Mouse (Mus musculus) brain, embryonic 18.5 days (tissue): Measurements from ENCODE around the gene Strn.

Experiments used
- DNase-seq: peaks from one replicate; pipeline ENCODE4 v3.0.0-alpha.2; 2012; ENCODE audit warnings: low read depth, low spot score

Gene Strn

DNA sequence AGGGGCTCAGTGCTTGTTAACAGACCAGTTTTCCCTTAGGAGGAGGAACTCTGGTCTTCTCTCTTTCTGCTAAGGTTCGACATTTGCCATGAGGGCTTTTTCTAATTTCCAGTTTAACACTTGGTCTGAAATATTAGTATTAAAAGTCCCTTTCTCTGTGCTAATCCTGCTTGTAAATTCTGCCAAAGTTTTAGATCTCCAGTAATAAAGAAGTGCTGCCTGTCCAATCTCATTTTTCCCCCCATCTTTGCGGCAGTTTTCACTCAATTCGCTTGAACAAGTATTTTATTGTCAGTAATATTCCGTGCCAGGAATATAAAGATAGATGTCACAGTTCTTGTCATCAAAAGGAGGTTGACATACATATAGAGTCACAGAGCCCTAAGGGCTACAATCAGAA, at the start of gene Strn:
Gene Strn, minus strand, starts transcription at position 101 of the 400 bp plus-strand sequence.
- DNase-seq: peak; percentile 4

DNA sequence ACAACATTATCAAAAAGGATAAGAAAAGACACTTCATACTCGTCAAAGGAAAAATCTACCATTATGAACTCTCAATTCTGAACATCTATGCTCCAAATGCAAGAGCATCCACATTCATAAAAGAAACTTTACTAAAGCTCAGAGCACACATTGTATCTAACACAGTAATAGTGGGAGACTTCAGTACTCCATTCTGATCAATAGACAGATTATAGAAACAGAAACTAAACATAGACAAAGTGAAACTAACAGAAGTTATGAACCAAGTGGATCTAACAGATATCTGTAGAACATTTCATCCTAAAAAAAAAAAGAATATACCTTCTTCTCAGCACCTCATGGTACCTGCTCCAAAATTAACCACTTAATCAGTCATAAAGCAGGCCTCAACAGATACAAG, 41.8 kb upstream of the Strn start:
- DNase-seq: no peak

DNA sequence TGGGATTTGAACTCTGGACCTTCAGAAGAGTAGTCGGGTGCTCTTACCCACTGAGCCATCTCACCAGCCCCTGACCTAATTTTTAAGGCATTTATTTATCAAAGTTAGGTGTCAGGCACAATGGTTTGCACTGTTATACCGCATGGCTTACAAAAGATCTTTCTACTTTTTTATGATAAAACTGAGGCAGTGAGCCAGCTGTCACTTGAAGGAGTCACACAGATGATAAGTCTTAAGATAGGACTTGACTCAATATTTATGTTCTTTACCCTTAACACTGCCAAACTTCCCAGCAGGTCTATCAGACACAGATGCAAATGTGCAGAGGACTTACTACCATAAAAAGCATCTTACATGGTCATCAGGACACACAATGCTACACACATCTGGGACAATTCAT, 35.3 kb upstream of the Strn start:
- DNase-seq: no peak

DNA sequence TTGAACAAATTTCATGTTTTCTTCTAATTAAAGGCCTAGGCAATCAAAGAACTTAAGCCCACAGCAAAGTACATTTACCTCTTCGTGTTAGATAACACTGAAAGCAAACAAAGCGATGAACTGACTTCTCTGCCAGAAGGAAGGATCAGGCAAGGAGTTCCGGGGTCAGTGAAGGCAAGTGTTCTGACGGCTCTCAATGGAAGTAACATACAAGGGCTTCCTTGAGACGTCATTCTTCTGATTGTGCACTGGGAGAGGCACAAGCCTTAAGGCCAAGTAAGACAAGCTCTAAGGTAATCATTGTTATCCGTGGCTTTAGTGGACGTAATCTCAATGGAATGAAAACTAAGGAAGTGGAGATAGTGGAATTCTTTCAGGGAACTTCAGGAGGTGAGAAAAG, 33.9 kb upstream of the Strn start:
- no peak for DNase-seq

DNA sequence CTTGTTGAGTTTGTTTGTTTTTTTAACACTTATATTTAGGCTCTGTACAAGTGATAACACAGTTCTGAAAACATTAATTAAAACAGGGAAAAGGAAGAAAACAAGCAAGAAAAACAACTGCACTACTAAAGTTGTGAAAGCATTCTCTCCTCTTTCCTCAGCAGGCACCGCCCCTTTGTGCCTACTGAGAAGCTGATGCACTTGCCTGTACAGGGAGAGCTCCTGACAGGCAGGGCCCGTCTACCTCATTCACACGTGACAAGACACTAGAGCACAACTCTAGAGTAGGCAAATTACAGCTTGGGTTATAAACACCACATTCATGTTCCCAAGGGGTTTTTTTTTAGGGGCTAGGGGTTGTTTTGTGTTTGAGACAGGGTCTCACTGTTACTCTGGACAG, 32.3 kb upstream of the Strn start:
- no peak for DNase-seq

DNA sequence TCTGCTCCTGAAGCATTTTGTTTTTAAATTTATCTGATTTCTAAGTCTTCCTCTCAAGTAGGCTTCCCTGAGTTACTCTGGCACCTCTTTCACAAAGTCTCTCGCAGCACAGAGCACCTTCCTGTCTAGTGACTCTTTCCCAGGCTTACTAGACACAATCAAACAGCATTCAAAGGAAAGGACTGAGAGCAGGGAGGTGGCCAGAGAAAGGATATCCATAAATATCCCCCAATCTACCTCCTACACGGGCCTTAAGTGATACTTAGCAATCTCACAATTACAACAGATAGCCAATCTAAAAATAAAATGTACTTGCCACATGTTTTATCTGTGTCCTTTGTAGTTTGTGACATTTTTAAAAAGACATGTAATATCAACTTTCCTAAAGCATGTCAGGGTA, 31.9 kb upstream of the Strn start:
- DNase-seq: no peak

DNA sequence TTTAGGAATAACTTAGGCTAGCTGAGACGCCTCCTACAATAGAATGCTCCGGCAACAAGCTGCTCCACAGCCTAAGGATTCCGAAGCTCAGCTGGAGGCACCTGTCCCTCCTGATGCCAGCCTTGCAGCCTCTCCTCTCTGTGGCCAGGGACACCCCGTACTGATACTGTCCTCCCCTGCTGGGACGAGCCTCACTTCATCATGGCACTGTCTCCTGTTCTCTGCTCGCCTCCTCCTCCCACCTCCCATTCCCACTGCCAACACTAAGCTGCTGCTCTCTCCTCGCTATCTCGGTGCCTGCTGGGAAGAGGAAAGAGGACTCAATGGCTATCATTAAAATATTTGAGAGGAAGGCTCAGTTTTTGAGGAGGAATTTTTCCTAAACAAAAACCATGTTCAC, 30.6 kb upstream of the Strn start:
- no peak for DNase-seq

DNA sequence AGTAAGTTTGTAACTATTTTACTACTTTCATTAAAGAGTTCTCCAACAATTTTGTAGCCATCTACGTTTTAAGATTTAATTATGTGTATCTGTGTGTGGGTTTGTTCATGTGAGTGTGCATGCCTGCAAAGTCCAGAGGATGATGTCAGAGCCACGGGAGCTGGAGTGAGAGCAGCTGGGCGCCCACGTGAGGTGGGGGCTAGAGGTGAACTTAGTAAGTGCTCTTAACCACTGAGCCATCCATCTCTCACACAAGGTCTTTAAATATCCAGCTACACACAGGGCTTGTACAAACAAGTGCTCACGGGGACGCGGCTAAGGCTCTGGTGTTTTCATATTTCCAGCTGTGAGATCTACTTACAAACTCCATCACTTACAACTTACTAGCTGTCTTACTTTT, 29.1 kb upstream of the Strn start:
- DNase-seq: no peak

DNA sequence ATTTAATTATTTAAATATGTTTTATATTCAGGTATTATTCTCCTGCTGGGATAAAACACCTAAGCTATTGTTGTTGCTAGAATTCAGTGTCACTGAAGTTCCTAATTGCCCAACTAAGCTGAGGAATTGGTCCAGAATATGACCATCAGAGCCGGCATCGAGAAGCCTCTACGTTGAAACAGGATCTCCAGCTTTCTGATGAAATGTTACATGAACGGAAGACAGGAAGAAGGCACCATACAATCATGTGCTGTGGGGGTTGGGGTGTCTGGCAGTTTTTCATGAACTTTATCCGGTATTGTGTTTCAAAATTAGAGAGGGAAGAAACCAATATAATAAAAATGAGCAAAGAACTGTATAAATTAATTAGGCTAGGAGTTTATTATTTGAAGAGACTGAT, 26.3 kb upstream of the Strn start:
- no peak for DNase-seq

DNA sequence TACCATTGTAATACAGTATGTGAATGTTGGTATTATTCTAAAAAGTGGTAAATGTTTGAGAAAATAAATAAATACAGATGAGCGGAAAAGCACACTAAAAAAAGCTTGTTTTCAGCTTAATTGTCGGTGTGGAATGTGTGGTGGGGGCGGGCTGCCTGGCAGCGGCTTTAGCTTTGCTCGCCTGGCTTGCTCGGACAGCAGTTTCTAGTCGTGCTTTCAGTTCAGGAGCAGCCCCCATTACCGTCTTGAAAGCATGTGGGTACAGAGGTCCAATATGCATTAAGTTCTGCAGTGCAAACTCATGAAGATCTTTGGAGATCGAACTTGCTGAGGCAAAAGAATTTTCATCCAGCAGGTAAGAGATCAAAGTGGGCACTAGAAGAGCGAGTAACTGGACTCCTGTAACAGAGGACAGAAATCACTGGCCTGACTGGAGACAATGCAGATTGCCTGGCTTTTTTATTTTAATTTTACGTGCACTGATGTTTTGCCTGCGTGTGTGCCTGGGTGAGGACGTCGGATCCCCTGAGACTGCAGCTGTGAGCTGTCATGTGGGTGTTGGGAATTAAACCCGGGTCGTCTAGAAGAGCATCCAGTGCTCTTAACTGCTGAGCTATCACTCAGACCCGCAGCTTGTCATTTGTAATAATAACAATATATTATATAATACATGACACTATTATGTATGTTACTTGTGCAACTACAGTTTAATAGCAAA, 16.1 kb upstream of the Strn start:
- no peak for DNase-seq

DNA sequence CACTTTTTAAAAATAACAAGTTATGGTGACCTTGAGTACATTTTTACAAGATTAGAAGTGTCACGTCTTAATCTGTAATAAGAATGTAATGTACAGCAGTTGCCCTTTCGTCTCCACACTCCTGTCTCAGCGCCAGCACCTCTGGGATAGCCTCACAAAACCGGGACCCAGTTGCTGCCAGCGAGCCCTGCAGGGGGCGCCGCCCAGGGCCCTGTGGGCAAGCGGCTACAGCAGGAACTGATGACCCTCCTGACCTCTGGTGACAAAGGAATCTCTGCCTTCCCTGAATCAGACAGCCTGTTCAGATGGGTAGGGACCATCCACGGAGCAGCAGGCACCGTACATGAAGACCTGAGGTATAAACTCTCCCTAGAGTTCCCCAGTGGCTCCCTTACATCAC, 15.1 kb upstream of the Strn start:
- DNase-seq: no peak

DNA sequence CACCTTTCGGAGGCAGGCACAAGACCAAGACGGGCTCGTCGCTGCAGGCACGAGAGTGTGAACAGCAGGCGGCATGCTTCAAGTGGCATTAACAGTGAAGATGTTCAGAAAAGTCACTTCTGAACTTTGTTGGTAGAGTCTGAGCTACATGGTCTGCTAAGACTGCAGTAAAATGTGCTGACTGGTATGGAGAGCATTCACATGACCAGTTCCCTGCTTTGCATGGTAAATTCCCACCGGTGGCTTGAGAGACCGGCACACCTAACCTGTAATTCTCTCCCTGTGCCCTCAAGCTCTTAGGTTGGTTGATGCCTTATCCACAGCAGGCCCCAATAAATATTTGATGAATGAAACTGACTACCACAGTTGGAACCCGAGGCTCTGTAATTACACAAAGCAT, 11.4 kb upstream of the Strn start:
- no peak for DNase-seq

DNA sequence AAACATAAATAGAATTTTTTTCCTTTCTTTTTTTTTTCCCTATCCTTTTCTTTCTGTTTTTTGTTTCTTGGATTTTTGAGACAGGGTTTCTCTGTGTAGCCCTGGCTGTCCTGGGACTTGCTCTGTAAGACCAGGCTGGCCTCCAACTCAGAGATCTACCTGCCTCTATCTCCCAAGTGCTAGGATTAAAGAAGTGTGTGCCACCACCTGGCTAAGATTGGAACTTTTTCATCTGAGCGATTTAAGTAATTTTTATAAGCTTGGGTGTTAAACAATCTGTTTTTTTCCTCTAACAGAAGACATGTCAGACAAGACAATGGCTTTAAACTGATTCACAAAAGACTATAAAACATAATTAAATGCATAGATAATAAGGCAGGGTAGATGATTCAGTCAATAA, 1.4 kb upstream of the Strn start:
- DNase-seq: no peak

DNA sequence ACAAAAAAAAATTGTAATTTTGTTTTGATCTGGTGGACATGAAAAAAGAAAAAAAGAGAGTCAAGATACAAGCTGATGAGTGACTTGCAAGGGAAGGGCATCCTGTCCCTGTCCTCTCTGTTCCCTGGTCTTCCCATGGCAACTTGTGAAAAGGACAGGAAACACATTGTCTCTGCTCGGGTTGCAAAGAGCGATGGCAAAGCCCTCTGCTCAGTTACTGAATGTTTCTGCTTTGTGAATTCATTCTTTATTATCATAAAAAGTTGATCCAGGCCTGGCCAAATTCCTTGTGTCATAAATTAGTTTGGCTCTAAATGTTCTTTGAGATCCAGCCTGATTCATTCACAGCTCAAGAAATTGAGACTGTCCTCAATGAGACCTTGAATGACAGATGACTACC, 775 bp upstream of the Strn start:
- no peak for DNase-seq

DNA sequence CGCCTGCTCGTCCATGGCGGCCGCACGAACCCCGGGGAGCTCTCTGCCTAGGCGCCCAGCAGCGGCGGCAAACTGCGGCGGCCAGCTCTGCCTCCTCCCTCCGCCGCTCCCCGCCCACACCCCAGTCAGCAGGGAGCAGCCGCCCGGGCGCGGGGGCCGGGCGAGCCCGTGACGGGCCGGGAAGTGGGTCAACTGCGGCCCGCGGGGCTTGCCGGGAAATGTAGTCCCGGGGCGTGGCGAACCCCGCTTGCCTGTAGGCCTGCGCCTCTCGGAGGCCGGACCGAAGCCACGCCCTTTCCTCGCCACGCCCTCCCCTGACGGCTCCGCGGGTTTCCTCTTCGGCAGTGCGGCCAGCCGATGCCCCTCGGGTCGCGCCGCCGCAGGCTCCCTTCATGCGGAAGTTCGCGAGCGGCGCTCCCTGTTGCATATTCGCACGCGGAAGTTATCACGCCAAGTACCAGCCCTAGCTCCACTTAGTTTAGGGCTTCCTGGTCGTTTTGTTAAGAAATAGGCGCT, 465 bp downstream of the Strn start:
- DNase-seq: peak; percentile 87

DNA sequence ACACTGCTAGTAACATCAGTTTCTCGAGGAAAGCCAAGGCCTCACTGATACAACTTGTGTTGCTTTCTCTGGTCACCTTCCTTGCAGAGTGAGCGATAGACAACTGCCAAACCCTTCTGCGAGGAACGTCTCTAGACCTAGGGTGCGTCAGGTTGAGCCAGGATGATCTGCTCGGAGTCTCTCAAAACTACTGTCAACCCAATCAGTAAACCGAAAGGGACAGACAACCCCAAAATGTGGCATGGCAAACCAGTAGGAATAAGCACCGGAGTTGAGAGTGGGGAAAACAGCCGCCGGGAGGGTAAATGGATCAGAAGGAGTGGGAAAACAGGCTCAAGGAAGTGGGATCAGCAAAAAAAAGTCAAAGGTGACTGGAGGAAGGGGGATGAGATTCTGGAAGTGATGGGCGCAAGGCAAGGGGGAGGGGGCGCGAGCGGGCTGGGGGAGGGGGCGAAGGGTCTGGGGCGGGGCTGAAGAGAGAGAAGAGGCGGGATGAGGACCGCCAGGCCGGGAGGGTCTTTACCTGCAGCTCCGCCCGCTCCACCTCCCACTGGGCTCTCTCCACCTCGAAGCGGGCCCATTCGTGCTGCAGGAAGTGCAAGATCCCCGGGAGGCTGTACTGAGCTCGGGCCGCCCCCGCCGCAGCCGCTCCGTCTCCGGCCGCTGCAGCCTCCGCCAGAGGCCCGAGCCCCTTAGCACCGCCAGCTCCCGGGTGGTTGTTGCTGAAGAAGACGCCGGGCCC, 1.1 kb downstream of the Strn start:
- DNase-seq: peak; percentile 6

DNA sequence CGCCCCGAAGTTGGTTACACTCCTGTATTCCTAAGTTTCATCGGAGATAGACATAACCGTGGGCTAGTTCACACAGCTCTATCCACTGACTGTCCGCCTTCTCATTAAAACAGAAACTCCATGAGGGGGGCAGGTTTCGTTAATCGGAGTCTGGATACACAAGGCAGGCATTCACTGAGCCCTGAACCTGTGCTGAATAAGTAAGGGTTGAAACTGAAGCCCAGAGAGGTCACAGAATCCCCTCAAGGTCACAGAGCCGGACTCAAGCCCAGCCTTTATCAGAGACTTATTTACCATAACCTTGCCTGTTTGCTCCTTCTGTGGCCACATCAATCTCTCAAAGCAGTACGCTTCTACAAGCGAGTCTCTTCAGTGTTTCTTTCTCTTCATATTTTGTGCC, 2.2 kb downstream of the Strn start:
- no peak for DNase-seq

DNA sequence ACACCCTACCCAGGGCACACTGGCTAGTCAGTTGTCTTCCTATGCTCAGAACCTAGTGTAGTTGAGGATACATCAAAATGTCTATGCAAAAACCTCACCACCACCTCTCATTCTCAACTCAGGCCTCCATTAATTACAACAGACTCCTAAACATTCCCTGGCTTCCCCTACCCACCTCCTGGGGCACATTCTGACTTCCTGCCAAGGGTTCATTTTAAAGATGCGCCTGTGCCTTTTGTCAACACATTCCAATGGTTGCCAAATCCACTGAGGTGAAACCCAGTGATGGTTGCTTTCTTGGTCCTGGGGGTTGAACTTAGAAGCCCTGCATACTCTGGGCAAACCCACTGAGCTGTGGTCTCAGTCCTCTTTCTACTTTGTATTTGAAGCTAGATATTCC, 4.9 kb downstream of the Strn start:
- no peak for DNase-seq

DNA sequence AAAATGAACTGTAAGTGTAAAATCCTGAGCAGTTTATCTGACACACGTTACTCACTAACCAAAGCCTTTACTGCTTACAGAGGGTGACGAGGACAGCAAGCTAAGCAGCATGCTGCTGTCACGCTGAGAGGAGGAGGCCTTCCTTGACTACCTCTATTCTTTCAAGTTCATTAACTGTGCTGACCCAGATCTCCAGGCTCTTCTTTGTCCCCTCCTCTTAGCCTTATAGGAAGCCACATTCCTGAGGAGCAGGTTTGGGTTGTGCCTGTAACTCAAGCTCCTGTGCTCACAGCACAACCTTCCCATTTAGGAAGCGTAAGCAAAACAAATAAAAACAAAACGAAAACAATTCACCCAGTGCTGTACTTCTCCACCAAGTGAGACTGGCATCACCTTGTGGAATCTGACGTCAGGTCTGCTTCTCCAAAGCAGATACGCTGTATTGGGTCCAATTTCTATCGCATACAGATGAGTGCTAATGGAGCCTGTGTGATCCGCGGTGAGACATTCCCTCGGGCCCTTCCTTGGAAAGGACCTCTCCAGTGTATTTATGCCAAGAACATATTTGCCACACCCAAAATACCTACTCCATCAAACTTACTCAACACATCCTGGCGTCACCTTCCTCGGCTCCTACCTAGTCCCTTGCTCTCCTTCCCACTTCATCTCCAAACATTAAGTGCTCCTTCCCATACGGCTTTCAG, 10.1 kb downstream of the Strn start:
- no peak for DNase-seq

DNA sequence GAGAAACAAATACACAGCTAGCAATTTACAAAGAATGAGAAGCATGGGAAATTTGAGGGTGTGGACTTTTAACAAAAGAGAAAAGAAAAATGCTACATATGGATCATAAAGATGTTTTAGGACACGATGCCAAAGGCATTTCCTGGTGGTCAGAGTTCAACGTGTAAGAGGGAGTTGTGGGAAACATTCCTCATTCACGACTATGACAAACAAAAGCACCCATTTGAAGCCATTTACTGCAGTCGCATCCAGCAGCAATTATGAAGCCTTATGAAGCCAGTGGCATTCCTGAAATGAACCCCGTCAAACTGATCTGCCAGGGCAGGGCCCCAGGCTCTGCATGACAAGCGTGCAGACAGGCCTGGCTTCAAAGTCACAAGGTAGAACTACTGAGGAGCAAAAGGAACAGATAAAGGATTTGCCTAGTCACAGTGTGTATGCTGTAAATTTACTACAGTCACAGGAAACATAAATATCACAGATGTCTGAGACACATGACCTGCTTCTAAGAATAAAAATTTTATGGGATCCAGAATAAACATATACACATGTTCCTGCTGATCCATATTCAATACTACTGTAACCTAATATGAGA, 12.4 kb downstream of the Strn start:
- no peak for DNase-seq

DNA sequence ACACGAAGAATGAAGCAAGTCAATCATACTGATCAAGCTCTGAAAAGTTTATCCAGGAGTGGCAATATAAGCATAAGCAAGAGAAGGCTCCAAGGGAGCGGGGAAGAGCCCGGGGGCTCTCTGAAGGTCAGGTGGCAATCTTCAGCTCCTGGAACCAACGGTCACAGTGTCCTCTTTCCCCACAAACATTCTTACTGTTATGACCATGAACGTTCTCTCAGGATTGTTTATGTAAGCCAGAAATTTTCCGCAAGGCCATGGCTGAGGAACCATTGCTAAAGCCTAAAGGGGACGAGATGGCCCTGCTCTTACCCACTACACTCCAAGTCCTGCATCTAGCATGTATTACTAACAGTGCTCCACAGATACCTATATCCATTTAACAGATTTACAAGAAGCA, 15.3 kb downstream of the Strn start:
- DNase-seq: no peak

DNA sequence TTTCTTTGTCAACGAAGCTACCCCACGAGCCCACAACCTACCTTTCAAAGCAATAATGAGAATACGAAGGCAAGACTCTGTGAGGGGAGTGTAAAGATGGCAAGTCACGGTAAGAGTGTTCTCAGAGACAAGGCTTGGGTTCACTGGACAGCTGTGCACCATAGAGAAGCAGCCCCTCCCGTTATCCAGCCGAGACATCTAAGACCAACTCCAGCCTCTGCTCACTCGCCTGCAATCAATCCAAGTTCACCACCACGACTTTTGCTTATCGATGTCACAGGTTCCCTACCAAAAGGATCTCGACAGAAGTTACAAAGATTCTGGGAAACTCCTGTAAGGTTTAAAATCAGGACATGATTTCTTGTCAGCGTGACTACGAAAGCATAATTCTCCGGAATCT, 17.9 kb downstream of the Strn start:
- DNase-seq: no peak
